Mouse (Mus musculus): Measurements from ENCODE around the gene Zdhhc7.

Zdhhc7 gene

GRCm38 (mm10) chr8:120067936-120068668 lies 33.2 kb downstream of the Zdhhc7 start:
- DNase-seq (ENCODE audit: low spot score) = no peak

GRCm38 (mm10) chr8:120066226-120066625 lies 35.1 kb downstream of the Zdhhc7 start:
- DNase-seq (ENCODE audit: low spot score) = no peak

- no peak for DNase-seq (ENCODE audit: low spot score)
Measured at GRCm38 (mm10) chr8:120065611-120066010, 35.7 kb downstream of the Zdhhc7 start.

DNA sequence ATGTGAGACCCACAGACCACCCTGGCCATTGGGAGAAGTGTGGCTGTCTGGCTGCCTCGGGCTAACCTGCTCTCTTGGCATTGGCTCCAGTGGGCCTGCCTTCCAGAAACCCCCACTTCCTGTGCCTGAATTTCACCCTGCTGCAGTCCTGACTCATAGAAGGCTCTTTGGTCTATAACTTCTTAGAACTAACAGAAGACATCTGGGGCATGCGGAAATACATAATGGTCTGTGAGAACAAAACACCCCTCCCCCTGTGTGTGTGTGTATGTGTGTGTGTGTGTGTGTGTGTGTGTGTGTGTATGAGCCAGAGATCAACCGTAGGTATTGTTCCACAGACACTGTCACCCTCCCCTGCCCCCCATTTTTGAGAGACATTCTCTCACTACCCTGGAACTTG lies 38.0 kb downstream of the Zdhhc7 start:
- no peak for DNase-seq (ENCODE audit: low spot score)

GRCm38 (mm10) chr8:120062742-120063141 lies 38.5 kb downstream of the Zdhhc7 start:
- no peak for DNase-seq (ENCODE audit: low spot score)

DNA sequence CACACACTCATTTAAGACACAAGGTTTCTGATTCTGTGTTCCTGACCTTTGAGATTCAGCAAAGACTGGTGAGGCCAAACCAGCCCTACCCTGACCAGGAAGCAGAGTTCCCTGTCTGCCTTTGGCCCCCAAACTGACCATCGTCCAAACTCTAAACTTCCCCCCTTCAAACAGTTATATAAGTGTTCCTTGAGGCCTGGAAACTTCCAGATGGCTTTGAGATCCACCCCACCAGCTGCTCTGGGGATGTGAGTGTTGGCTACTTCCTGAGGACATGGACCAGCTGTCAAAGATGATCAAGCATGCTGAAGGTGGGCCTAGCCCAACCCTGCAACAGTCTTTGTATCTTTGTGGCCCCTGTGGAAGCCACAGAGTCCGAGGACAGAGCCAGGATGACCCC lies 44.2 kb downstream of the Zdhhc7 start:
- DNase-seq (ENCODE audit: low spot score) = no peak

GRCm38 (mm10) chr8:120054833-120055232 lies 46.4 kb downstream of the Zdhhc7 start:
- no peak for DNase-seq (ENCODE audit: low spot score)

GRCm38 (mm10) chr8:120052318-120052717 lies 49.0 kb downstream of the Zdhhc7 start:
- no peak for DNase-seq (ENCODE audit: low spot score)

- no peak for DNase-seq (ENCODE audit: low spot score)
Measured at GRCm38 (mm10) chr8:120051908-120052307, 49.4 kb downstream of the Zdhhc7 start.

- no peak for DNase-seq (ENCODE audit: low spot score)
Measured at GRCm38 (mm10) chr8:120051006-120051405, 50.3 kb downstream of the Zdhhc7 start.

DNA sequence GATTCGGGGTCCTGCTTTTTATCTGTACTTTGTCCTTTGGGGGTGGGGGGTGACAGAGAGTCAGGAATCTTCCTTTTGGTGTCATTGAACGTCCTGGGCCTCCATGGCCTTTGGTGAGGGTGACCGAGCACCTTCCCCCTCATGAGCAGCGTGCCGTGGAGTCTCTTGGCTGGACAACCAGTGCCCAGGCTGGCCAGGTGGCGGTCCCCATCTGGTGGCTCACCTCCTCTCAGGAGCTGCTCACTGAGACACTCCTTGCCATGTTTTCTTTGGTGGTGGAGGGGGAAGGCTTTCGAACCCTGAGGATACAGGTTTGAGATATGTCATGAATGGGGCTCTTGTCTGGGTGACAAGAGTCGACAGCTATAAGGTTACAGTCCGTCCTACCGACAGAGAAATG lies 50.9 kb downstream of the Zdhhc7 start:
- no peak for DNase-seq (ENCODE audit: low spot score)

DNA sequence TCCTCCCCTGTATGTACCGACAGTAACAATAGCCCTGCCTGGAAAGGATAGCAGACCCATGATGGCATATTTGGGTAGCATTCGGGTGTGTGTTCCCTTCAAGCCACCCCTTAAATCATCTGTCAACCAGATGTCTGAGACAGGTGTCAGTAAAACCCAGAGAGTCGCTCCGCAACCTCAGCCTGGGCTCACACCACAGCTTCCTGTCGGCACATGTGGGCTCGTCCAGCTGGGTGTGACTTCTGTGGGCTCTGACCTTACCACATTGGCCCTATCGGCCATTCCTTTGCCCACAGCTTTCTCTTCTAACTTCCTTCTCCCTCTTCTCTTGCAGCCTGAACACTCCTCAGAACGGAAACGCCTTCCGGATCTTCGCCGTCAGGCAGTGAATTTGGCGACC lies 51.3 kb downstream of the Zdhhc7 start:
- no peak for DNase-seq (ENCODE audit: low spot score)

GRCm38 (mm10) chr8:120046258-120047020 lies 54.8 kb downstream of the Zdhhc7 start:
- DNase-seq (ENCODE audit: low spot score) = peak; percentile 33

GRCm38 (mm10) chr8:120045471-120045870 lies 55.8 kb downstream of the Zdhhc7 start:
- DNase-seq (ENCODE audit: low spot score) = no peak

- DNase-seq (ENCODE audit: low spot score) = no peak
Measured at GRCm38 (mm10) chr8:120044907-120045306, 56.4 kb downstream of the Zdhhc7 start.

GRCm38 (mm10) chr8:120042542-120043312 lies 58.6 kb downstream of the Zdhhc7 start:
- no peak for DNase-seq (ENCODE audit: low spot score)

GRCm38 (mm10) chr8:120040861-120041260 lies 60.4 kb downstream of the Zdhhc7 start:
- no peak for DNase-seq (ENCODE audit: low spot score)

DNA sequence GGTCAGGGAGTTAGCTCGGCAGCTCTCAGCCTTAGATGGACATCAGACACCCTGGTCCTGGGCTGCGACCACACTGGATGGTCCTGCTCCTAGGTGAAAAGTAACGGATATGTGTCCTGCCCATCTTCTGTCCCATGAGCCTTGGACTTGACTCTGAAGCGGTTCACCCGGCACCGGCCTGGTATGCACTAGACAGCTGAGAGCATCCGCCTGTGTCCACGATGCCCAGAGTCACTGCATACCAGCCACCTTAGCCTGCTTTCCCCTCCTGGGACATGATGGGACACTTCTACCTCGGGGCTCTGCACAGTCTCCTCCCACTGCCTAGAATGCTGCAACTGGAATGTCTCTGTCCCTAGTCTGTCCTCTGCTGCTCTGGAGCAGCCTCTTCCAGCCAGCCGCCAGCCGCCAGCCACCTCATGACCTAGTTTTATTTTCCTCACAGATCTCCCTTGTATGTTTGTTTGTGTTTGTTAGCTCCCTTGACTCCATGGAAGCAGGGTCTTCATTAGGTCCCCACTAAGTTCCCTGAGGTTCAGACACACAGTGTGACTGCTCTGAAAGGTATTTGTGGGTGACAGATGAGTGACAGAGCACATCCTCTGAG lies 61.9 kb downstream of the Zdhhc7 start:
- DNase-seq (ENCODE audit: low spot score) = no peak

DNA sequence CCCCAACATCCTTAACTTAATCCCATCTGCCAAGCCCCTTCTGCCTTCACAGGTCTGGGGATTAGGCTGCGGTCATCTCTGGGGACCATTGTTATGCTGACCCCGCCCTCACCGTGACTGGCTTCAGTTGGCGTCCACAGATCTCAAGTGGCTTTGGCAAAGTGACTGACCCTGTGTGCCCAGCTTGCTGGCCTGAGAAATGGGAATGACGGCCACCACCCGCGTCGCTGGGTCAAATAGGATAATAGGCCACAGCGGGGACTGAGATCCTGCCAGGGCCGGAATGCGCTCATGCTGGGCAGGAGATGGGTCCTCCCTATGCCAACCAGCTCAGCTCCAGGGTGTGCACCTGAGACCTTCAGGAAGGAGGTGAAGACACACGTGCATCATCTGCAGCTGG lies 62.5 kb downstream of the Zdhhc7 start:
- no peak for DNase-seq (ENCODE audit: low spot score)

DNA sequence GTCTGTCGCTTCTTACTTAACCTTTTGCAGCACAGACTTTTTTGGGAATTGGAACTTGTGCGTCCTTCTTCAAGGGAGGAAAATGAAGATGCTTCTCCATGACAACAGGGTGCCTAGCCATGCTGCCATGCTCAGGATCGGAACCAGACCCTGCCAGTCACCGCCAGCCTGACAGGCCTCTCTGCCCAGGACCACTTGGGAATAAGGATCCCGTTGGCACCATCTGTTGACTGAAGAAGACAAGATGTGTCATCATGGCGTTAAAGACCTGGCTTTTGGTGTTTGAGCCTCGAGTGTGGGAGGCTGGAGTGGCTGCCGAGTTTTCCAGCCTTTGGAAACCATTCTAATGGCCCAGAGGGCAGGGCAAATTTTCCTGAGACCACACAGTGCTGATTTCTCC lies 63.7 kb downstream of the Zdhhc7 start:
- DNase-seq (ENCODE audit: low spot score) = no peak

- no peak for DNase-seq (ENCODE audit: low spot score)
Measured at GRCm38 (mm10) chr8:120037199-120037598, 64.1 kb downstream of the Zdhhc7 start.

- DNase-seq (ENCODE audit: low spot score) = no peak
Measured at GRCm38 (mm10) chr8:120036578-120036977, 64.7 kb downstream of the Zdhhc7 start.

All from ovary, postnatal 10 days (tissue).